Comparison of ENCODE assay signal across 9 mouse cellular contexts in genomic region chr17:35703065-35703464, GRCm38 (mm10). TPM values are rescaled to one million over a fixed set of nuclear protein-coding genes. Genes with fewer than 3 reads are reported as not detected.
DNase-seq lines count a peak whose midpoint lies in the region; ATAC-seq and TF ChIP-seq lines count a peak whose summit lies in the region.
"Had no signal": no experiment of that assay in that cellular context is flagged by ENCODE, and none has a peak within 500 bp of the region (broad histone marks: within the 10 kb centered on the region; RNA-seq: fewer than 3 reads in every experiment).

No protein-coding gene starts in this region.

- no peak overlapping the region for H3K27ac ChIP-seq in lung, embryonic 16.5 days (ENCODE audit: low read length)
- H3K27ac ChIP-seq in forebrain, postnatal 0 days (ENCODE audit: low read depth, low read length): peak overlapping the region; percentile 96
- peak overlapping the region; percentile 91; the same call in 1 of the 2 replicates for H3K27ac ChIP-seq in limb, embryonic 13.5 days
- H3K27ac ChIP-seq in stomach, embryonic 16.5 days (ENCODE audit: low read length): peak overlapping the region; percentile 82

- 0 out of 2 replicates have a peak overlapping the region, but pooled peaks have one; percentile 77 for H3K4me2 ChIP-seq in lung, embryonic 16.5 days (ENCODE audit: low read depth, low read length)
- peak overlapping the region; percentile 70 for H3K4me2 ChIP-seq in forebrain, postnatal 0 days (ENCODE audit: low read depth)
- H3K4me2 ChIP-seq in limb, embryonic 13.5 days (replicated peaks): peak overlapping the region; percentile 83
- H3K4me2 ChIP-seq in stomach, embryonic 16.5 days (ENCODE audit: low read depth, low read length): peak overlapping the region; percentile 72

- no peak for ATAC-seq in lung, embryonic 16.5 days (ENCODE audit: low read depth)
- no peak for ATAC-seq in forebrain, postnatal 0 days
- ATAC-seq in limb, embryonic 13.5 days (ENCODE audit: low FRiP score, low read depth): no peak
- ATAC-seq in stomach, embryonic 16.5 days (ENCODE audit: insufficient read depth, low FRiP score): no peak
- ATAC-seq in megakaryocyte-erythroid progenitor cell, adult 5-6 weeks (replicated peaks; ENCODE audit: low FRiP score, low TSS enrichment, poor library complexity, severe bottlenecking): no peak

- no peak overlapping the region for H3K9ac ChIP-seq in lung, embryonic 16.5 days (ENCODE audit: low read length)
- H3K9ac ChIP-seq in forebrain, postnatal 0 days: no peak overlapping the region
- no peak overlapping the region; the same call in 1 of the 2 replicates for H3K9ac ChIP-seq in limb, embryonic 13.5 days
- peak overlapping the region; percentile 47; the same call in 1 of the 2 replicates for H3K9ac ChIP-seq in stomach, embryonic 16.5 days (ENCODE audit: low read length)

- WGBS in lung, embryonic 16.5 days: 12% methylated on average over 2 of the region's 2 CpGs
- 2% methylated on average over 2 of the region's 2 CpGs for WGBS in forebrain, postnatal 0 days
- WGBS in limb, embryonic 13.5 days: 10% methylated on average over 2 of the region's 2 CpGs
- 18% methylated on average over 2 of the region's 2 CpGs for WGBS in stomach, embryonic 16.5 days

- TF ChIP-seq CTCF in forebrain, postnatal 0 days (IDR thresholded peaks at IDR 0.05; ENCODE audit: low read depth): no peak

- H3K36me3 ChIP-seq in lung, embryonic 16.5 days (ENCODE audit: control insufficient read depth, insufficient read depth, low read length): no peaks in the 10 kb centered on the region
- H3K36me3 ChIP-seq in forebrain, postnatal 0 days (ENCODE audit: insufficient read depth): no peaks in the 10 kb centered on the region
- no peaks in the 10 kb centered on the region for H3K36me3 ChIP-seq in limb, embryonic 13.5 days
- H3K36me3 ChIP-seq in stomach, embryonic 16.5 days (ENCODE audit: control insufficient read depth, insufficient read depth, low read length): no peaks in the 10 kb centered on the region

- H3K27me3 ChIP-seq in lung, embryonic 16.5 days (ENCODE audit: control insufficient read depth, insufficient read depth, low read depth, low read length): no peaks in the 10 kb centered on the region
- no peaks in the 10 kb centered on the region for H3K27me3 ChIP-seq in forebrain, postnatal 0 days (ENCODE audit: insufficient read depth, low read length)
- H3K27me3 ChIP-seq in limb, embryonic 13.5 days: peaks cover 5% of the 10 kb centered on the region; the same call in 1 of the 2 replicates
- H3K27me3 ChIP-seq in stomach, embryonic 16.5 days (ENCODE audit: control insufficient read depth, insufficient read depth, low read length): no peaks in the 10 kb centered on the region

- peaks cover 43% of the 10 kb centered on the region for H3K4me1 ChIP-seq in lung, embryonic 16.5 days (replicated peaks; ENCODE audit: control insufficient read depth, insufficient read depth, low read length)
- peaks cover 25% of the 10 kb centered on the region; the same call in 1 of the 2 replicates for H3K4me1 ChIP-seq in forebrain, postnatal 0 days (ENCODE audit: insufficient read depth)
- H3K4me1 ChIP-seq in limb, embryonic 13.5 days: peaks cover 63% of the 10 kb centered on the region
- peaks cover 27% of the 10 kb centered on the region for H3K4me1 ChIP-seq in stomach, embryonic 16.5 days (ENCODE audit: control insufficient read depth, insufficient read depth, low read length)

- H3K4me3 ChIP-seq in lung, embryonic 16.5 days (ENCODE audit: low read length): no peak overlapping the region
- peak overlapping the region; percentile 69 for H3K4me3 ChIP-seq in forebrain, postnatal 0 days (ENCODE audit: low read depth, low read length)
- H3K4me3 ChIP-seq in limb, embryonic 13.5 days: peak overlapping the region; percentile 68
- peak overlapping the region; percentile 30 for H3K4me3 ChIP-seq in stomach, embryonic 16.5 days (replicated peaks; ENCODE audit: low read length)

- H3K9me3 ChIP-seq in lung, embryonic 16.5 days (ENCODE audit: control insufficient read depth, low read length): no peaks in the 10 kb centered on the region
- H3K9me3 ChIP-seq in forebrain, postnatal 0 days (ENCODE audit: low read length): no peaks in the 10 kb centered on the region
- no peaks in the 10 kb centered on the region for H3K9me3 ChIP-seq in limb, embryonic 13.5 days
- H3K9me3 ChIP-seq in stomach, embryonic 16.5 days (replicated peaks; ENCODE audit: control insufficient read depth, low read length): no peaks in the 10 kb centered on the region

- DNase-seq in lung, postnatal 25 days (ENCODE audit: low spot score): no peak
- no peak for DNase-seq in forebrain, postnatal 0 days
- no peak for DNase-seq in spleen, adult 18-20 months
- DNase-seq: right cerebral cortex, adult 18-20 months had no signal

RNA-seq across cellular contexts. Expression of gene Ddr1, which starts 1.4 kb away (rescaled TPM):
- 50.5 and 51.3 TPM in 2 replicates for polyA plus RNA-seq in lung, embryonic 16.5 days (2015; fragmentation: Nextera tagmentation; extraction: Ambion mirVana)
- 53.0 and 59.8 TPM in 2 replicates for total RNA-seq in forebrain, postnatal 0 days (2014; rRNA removed)
- polyA plus RNA-seq in forebrain, postnatal 0 days (2015; fragmentation: Nextera tagmentation; extraction: Ambion mirVana): 37.3 and 51.2 TPM in 2 replicates
- 47.1 and 57.9 TPM in 2 replicates for polyA plus RNA-seq in limb, embryonic 13.5 days (2015; fragmentation: Nextera tagmentation; extraction: Ambion mirVana)
- polyA plus RNA-seq in stomach, embryonic 16.5 days (2015; fragmentation: Nextera tagmentation; extraction: Ambion mirVana): 81.5 and 86.5 TPM in 2 replicates
- total RNA-seq in megakaryocyte-erythroid progenitor cell, adult 5-6 weeks (2014; fragmentation: Nextera tagmentation): not detected in 2 replicates
- total RNA-seq in megakaryocyte-erythroid progenitor cell, adult 5-6 weeks (2017): not detected in 2 replicates

RNA-seq across cellular contexts. Expression of gene Gtf2h4, which starts 29.5 kb away (rescaled TPM):
- 47.5 and 48.0 TPM in 2 replicates for polyA plus RNA-seq in lung, embryonic 16.5 days (2015; fragmentation: Nextera tagmentation; extraction: Ambion mirVana)
- 21.2 and 30.9 TPM in 2 replicates for total RNA-seq in forebrain, postnatal 0 days (2014; rRNA removed)
- 20.9 and 22.1 TPM in 2 replicates for polyA plus RNA-seq in forebrain, postnatal 0 days (2015; fragmentation: Nextera tagmentation; extraction: Ambion mirVana)
- 45.3 and 48.0 TPM in 2 replicates for polyA plus RNA-seq in limb, embryonic 13.5 days (2015; fragmentation: Nextera tagmentation; extraction: Ambion mirVana)
- 38.6 and 41.5 TPM in 2 replicates for polyA plus RNA-seq in stomach, embryonic 16.5 days (2015; fragmentation: Nextera tagmentation; extraction: Ambion mirVana)
- 30.3 and 52.4 TPM in 2 replicates for total RNA-seq in megakaryocyte-erythroid progenitor cell, adult 5-6 weeks (2014; fragmentation: Nextera tagmentation)
- 35.0 and 40.6 TPM in 2 replicates for total RNA-seq in megakaryocyte-erythroid progenitor cell, adult 5-6 weeks (2017)

RNA-seq across cellular contexts. Expression of gene Vars2, which starts 35.7 kb away (rescaled TPM):
- polyA plus RNA-seq in lung, embryonic 16.5 days (2015; fragmentation: Nextera tagmentation; extraction: Ambion mirVana): 22.8 and 25.4 TPM in 2 replicates
- 29.5 and 42.0 TPM in 2 replicates for total RNA-seq in forebrain, postnatal 0 days (2014; rRNA removed)
- polyA plus RNA-seq in forebrain, postnatal 0 days (2015; fragmentation: Nextera tagmentation; extraction: Ambion mirVana): 8.5 and 10.4 TPM in 2 replicates
- polyA plus RNA-seq in limb, embryonic 13.5 days (2015; fragmentation: Nextera tagmentation; extraction: Ambion mirVana): 17.8 and 21.0 TPM in 2 replicates
- polyA plus RNA-seq in stomach, embryonic 16.5 days (2015; fragmentation: Nextera tagmentation; extraction: Ambion mirVana): 17.2 and 17.4 TPM in 2 replicates
- 32.5 and 44.2 TPM in 2 replicates for total RNA-seq in megakaryocyte-erythroid progenitor cell, adult 5-6 weeks (2014; fragmentation: Nextera tagmentation)
- 8.3 and 19.1 TPM in 2 replicates for total RNA-seq in megakaryocyte-erythroid progenitor cell, adult 5-6 weeks (2017)

RNA-seq across cellular contexts. Expression of gene Mucl3, which starts 59.6 kb away (rescaled TPM):
- 1.7 and 1.9 TPM in 2 replicates for polyA plus RNA-seq in lung, embryonic 16.5 days (2015; fragmentation: Nextera tagmentation; extraction: Ambion mirVana)
- total RNA-seq in forebrain, postnatal 0 days (2014; rRNA removed): 0.15 TPM in 1 of 2 replicates, not detected in the other
- not detected in 2 replicates for polyA plus RNA-seq in forebrain, postnatal 0 days (2015; fragmentation: Nextera tagmentation; extraction: Ambion mirVana)
- 0.11 and 0.24 TPM in 2 replicates for polyA plus RNA-seq in limb, embryonic 13.5 days (2015; fragmentation: Nextera tagmentation; extraction: Ambion mirVana)
- polyA plus RNA-seq in stomach, embryonic 16.5 days (2015; fragmentation: Nextera tagmentation; extraction: Ambion mirVana): 71.0 and 145 TPM in 2 replicates
- total RNA-seq in megakaryocyte-erythroid progenitor cell, adult 5-6 weeks (2014; fragmentation: Nextera tagmentation): not detected in 2 replicates
- total RNA-seq in megakaryocyte-erythroid progenitor cell, adult 5-6 weeks (2017): not detected in 2 replicates
- polyA plus RNA-seq: liver, embryonic 16.5 days had no signal
